Mouse (Mus musculus): ENCODE results near the gene Fndc8. TPM values are rescaled to one million over a fixed set of nuclear protein-coding genes. Genes with fewer than 3 reads are reported as not detected.

Fndc8 gene
- polyA plus RNA-seq (2017; shearing (Covaris generic)): 0.34 TPM

DNA sequence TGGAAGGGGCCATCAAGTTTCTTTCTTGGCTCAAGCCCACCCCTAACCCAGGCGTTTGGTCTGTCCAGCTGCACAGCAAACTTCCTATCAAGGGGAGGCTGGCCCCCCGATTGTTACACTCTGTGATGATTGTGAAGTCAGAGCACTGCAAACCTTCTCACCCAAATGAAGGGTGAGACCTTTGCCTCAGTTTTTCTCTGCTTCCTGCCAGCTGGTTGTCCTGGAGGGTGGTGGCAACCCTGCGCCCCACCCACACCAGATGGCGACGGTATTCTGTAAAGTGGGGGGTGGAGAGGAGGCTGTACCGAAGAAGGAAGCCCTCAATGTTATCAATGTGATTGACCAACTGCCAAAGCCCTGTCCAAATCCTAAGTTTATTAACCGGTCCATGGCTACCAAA is at the start of gene Fndc8:
Fndc8 (plus strand) TSS at position 189 of the 400 bp plus-strand sequence.

DNA sequence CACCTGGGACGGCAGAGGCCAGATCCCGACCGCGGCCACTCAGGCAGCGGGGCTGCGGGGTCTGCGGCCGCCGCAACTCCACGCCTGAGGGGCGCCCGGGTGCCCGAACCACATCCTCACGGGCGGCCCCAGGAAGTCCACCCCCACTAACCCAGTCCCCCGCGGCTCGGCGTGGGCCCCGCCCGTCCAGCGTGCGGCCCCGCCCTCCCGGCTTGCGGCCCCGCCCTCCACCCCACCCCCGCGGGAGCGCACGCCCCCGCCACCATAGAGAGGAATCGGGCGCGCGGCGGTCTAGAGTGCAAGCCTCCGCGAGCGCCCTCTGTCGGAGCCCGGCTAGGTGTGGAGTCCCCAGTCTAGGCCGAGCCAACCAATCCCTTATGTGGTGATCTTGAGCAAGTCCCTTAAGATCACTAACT is 20.9 kb upstream of the Fndc8 start, which contains the start of gene Rffl:
Rffl (minus strand) TSS at position 180 of the 416 bp plus-strand sequence.

DNA sequence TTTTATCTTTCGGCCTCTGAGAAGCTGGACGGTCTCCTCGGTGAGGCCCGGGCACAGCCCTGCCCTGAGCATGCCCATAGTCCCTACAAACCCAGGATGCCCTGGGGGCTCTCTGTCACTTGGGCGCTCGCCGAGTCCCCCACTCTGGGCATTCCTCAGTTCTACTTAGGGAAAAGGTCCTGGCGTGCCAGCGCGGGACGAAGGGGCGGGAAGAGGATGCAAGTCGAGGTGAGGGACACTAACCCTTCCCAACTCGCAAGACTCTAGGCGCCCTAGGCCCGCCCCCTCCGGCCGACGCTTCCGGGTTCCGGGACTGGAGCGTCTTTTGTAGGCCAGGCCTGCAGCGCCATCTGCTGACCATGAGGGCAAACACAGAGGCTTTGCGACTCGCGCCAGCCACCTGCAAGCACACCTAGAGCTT is 1.6 kb upstream of the Fndc8 start, which contains the start of gene Rad51d:
Rad51d (minus strand) TSS at position 273 of the 421 bp plus-strand sequence.

DNA sequence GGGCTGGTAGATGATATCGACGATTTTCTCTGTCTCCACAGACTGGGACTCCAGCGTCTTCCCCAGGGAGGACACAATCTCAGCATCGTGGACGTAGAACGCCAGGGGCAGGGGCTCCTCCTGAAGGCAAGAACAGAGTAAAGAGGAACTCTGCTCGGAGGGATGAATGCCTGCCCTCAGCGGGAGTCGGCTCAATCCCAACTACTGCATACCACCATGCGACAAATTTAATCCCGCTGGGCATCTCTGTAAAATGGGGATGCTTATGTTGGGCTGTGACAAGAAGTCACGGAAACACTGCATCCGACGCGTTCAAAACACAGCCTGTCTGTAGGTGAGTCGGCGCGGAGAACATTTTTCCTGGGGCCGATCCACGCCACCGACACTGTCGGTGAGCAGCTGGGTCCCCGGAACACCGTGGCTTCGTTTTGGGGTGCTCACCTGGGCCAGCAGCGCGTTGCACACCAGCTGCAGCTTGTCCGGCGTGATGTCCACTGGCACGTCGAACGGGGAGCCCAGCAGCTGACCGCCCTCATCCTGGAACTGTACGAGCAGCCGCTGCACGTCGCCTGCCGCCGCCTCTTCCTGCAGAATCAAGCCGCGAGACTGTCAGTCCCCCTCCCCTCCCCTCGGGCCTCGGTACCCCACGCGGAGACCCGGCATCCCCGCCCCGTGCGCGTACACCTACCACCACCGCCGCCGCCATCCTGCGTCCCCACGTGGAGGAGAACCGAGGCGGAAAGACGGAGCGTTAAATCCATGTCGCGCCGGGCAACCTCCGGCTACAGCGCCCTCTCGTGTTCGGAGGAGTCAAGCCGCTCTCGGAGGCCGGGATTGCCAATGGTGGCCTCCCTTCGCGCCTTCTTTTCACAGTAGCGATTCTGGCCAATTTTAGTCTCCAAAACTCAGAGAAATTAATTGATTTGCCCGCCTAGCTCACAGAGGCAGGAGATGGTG is 16.0 kb downstream of the Fndc8 start, which contains the start of gene Nle1:
Nle1 (minus strand) TSS at position 761 of the 957 bp plus-strand sequence.

DNA sequence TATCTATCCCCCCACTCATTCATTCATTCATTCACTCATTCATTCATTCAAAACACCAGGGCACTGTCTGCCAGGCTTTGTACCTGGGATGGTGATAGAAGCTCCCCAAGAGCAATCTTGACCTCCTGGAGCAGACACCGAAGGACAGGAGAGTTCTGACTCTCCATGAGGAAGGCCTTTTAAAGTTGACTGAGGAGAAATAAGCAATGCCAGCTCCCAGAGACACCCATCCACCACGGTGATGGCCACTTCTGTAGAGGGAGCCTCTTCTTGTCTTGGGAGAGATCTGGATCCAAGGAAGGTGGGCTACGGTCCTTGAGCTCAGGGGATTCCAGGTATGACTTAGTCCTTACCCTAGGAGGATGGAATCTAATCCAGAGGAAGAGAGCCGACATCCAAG is 18.3 kb downstream of the Fndc8 start, which contains the start of gene Unc45b:
Unc45b (plus strand) TSS at position 301 of the 400 bp plus-strand sequence.

Other genes starting within 250 kb of the Fndc8 start
- gene Cct6b, start 127.8 kb upstream of the Fndc8 start, polyA plus RNA-seq (2017; shearing (Covaris generic)): 0.48 TPM
- 39.4 TPM for gene Zfp830, start 127.8 kb upstream of the Fndc8 start, polyA plus RNA-seq (2017; shearing (Covaris generic))
- 25.0 TPM for gene Lig3, start 111.0 kb upstream of the Fndc8 start, polyA plus RNA-seq (2017; shearing (Covaris generic))
- gene Rffl, start 20.9 kb upstream of the Fndc8 start, polyA plus RNA-seq (2017; shearing (Covaris generic)): 22.8 TPM
- 11.7 TPM for gene Rad51d, start 1.5 kb upstream of the Fndc8 start, polyA plus RNA-seq (2017; shearing (Covaris generic))
- gene Nle1, start 16.3 kb downstream of the Fndc8 start, polyA plus RNA-seq (2017; shearing (Covaris generic)): 17.9 TPM
- gene Unc45b, start 18.4 kb downstream of the Fndc8 start, polyA plus RNA-seq (2017; shearing (Covaris generic)): 0.18 TPM
- gene Slfn5, start 59.2 kb downstream of the Fndc8 start, polyA plus RNA-seq (2017; shearing (Covaris generic)): 10.5 TPM
- gene Slfn9, start 99.7 kb downstream of the Fndc8 start, polyA plus RNA-seq (2017; shearing (Covaris generic)): 2.9 TPM
- gene Slfn8, start 128.7 kb downstream of the Fndc8 start, polyA plus RNA-seq (2017; shearing (Covaris generic)): 31.4 TPM
- gene Slfn2, start 173.0 kb downstream of the Fndc8 start, polyA plus RNA-seq (2017; shearing (Covaris generic)): 878 TPM
- 104 TPM for gene Slfn1, start 224.7 kb downstream of the Fndc8 start, polyA plus RNA-seq (2017; shearing (Covaris generic))

Measured in effector memory CD4-positive, alpha-beta T cell, adult 7 months (primary cell).